Mouse (Mus musculus) CD4-positive, CD25-positive, alpha-beta regulatory T cell, adult 2 months (primary cell): ENCODE results near the gene Clk3.

Experiments
- DNase-seq: peaks from one replicate; pipeline ENCODE4 v3.0.0-alpha.2; 2012; ENCODE audit warnings: low read depth, low spot score

Clk3 gene

GRCm38 (mm10) chr9:57770836-57771235, 5.2 kb upstream of the Clk3 start:
- no peak for DNase-seq

- DNase-seq: no peak
These were observed 4.6 kb upstream of the Clk3 start for GRCm38 (mm10) chr9:57770214-57770613.

DNA sequence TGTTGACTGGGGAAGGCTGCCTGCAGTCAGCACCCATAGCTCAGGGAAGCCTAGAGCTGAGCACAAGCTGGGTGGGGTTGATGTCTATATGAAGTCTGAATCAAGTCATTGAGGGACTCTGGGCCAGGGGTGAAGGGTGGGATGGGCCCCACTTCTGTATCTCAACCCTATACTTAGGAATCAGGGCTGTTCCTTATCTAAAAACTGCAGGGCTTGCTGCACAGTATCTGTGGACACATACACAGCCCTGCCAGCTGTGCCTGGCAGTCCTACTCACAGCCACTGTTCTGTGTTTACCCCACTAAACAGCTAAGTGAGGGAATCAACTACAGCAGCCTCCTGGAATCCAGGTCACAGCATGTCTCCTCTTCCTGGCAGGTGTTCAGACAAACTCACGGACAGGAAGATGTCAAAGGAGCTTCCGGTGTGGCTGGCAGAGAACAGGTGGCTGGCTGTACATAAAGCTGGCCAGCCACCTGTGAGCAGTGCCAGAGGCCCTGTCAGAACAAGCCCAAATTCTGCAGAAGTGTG, 3.9 kb upstream of the Clk3 start:
- DNase-seq: peak; percentile 43

GRCm38 (mm10) chr9:57767231-57767630, 1.6 kb upstream of the Clk3 start:
- no peak for DNase-seq

- no peak for DNase-seq
These were observed 771 bp upstream of the Clk3 start for GRCm38 (mm10) chr9:57766431-57766830.

DNA sequence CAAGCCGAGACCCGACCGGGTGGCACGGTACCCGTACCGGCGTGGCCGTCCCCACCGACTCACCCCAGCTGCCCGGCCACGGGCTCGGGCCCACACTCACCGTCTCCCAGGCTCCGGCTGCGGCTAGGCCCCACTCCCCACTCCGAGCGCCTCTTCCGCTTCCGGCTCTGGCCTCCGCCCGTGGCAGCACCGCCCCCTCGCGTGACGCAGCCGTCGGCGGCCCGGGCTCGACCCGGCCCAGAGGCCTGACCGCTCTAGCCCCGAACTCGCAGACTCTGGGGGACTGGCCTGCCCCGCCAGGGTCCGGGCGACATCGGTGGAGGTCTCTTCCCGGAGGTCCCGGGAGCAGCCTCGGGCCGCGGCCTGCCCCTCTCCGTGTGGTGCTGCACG, 691 bp downstream of the Clk3 start:
- DNase-seq: peak; percentile 94

- DNase-seq: peak; percentile 62
These were observed 1.3 kb downstream of the Clk3 start for GRCm38 (mm10) chr9:57764147-57764973.

GRCm38 (mm10) chr9:57762563-57762991, 3.1 kb downstream of the Clk3 start:
- peak; percentile 54 for DNase-seq

GRCm38 (mm10) chr9:57761563-57762551, 3.8 kb downstream of the Clk3 start:
- DNase-seq: no peak

DNA sequence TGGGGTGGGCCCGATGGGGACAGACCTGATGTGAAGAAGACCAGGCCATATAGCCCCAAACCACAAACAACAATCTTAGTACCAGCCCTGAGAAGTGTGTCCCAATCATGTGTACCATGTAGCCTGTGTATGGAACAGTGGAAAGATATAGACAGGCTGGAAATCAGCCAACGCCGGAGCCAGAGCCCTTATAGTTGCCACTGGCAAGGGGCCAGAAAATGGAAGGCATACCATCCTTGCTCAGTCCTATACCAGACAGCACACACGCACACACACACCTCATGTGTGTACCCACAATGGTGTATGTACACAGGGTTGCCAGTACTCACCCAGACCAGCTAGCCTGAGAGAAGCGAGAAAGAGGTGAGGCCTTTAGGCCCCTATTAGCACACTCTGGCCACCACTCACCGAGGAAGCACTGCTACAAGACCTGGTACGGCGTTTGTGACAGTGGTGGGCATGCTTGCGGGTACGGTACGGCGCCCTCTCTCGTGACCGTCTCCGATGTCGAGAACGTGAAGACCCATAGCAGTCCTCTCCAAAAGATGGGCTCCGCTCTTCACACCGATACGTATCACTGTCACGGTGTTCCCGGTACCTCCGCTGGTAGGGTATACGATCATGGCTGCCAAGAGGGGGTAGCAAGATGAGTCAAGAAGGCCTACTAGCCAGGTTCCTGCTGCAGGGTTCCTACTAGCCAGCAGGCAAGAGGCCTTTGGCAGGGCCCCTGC, 5.1 kb downstream of the Clk3 start:
- no peak for DNase-seq

- DNase-seq: peak; percentile 83
These were observed 6.4 kb downstream of the Clk3 start for GRCm38 (mm10) chr9:57759289-57759688.

DNA sequence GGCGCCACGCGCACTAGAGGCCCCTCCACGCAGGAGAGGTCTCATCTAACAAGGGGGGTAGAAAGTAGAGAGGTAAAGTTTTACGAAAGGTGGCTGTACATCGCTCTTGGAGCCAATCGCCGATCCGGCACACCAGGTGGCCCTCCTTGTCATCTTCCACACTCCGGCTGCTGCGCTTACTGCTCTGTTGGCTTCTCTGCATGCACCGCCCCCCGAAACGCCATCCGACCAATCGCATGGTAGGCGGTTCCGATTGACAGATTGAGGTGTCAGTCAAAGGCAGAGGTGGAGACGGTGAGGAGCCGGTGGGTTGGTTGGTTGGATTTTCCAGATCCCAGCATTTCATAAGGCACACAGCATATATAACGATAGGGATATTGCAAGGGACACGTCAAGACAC, 7.1 kb downstream of the Clk3 start:
- DNase-seq: no peak

GRCm38 (mm10) chr9:57757578-57757977, 8.1 kb downstream of the Clk3 start:
- no peak for DNase-seq

DNA sequence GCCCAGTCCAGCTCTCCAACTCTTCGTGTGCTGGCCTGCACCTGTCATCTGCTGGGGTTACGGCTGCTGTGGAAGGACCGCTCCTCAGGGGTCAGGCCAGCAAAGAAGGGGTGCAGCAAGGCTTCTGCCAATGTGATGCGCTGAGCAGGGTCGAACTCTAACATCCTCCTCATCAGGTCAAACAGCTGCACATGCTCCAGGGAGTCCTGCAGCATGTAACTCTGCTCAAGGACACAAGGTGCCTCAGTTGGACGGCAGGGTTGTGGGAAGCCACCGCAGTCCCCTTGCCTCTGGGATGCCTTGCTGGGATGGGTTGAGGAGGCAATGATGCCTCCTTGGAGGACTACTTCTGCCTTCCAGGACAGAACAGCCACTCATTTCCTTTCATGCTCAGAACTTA, 14.8 kb downstream of the Clk3 start:
- no peak for DNase-seq

GRCm38 (mm10) chr9:57748831-57749230, 16.8 kb downstream of the Clk3 start:
- DNase-seq: no peak

GRCm38 (mm10) chr9:57748137-57748536, 17.5 kb downstream of the Clk3 start:
- DNase-seq: no peak

- DNase-seq: no peak
These were observed 18.6 kb downstream of the Clk3 start for GRCm38 (mm10) chr9:57747067-57747466.

DNA sequence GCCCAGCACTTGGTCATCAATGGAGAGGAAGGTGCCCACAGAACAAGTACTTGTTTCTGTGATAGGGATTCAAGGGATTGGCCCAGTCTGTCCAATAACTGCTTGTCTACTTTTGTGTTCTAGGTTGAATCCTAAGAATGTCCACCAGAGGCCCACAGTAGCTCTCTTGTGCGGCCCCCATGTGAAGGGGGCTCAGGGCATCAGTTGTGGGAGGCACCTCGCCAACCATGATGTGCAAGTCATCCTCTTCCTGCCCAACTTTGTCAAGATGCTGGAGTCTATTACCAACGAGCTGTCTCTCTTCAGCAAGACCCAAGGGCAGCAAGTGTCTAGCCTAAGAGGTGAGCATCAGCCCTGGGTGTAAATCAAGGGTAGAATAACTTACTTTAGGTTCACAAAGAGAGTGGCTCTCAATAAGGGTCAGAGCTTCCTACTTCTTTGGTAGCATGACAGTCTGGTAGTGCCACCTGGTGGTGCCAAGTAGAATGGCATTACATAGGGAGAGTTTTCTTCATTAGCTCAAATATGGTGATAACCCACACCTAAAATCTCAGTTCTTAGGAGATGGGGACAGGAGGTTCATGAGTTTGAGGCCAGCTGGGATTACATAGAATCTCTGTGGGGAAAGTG, 21.1 kb downstream of the Clk3 start:
- DNase-seq: peak; percentile 86

DNA sequence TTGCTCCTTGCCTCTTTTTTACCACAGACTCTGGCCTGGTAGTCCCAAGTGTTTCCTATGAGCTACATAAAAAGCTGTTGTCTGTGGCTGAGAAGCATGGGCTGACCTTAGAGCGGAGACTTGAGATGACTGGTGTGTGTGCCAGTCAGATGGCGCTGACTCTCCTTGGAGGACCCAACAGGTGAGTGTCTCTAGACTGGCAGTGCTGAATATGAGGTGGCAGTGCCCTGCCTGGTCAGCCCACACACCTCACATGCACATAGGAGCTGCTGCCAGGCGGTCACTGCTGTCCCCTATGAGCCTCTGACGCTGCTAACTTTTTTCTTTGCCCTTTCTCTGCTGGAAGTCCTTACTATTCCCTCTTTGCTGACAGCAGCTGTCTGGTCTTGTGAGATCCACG, 25.8 kb downstream of the Clk3 start:
- no peak for DNase-seq

DNA sequence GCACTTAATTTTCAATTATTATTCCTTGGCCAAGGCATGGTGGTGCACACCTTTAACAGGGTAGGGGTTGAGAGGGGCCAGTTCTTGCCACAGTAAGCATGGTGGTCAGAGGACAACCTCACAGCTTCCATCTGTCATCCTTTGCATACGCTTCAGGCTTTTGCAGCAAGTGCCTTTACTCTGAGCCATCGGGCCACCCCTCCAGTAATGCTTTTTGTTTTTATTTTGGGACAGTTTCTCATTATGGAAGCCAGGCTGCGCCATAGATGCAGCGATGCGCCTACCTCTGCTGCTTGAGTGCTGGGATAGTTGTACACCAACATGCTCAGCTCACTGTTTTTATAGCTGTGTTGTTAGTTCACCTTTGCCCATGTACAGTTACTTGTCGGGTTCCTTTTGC, 32.1 kb downstream of the Clk3 start:
- no peak for DNase-seq

- DNase-seq: peak; percentile 21
These were observed 37.3 kb downstream of the Clk3 start for GRCm38 (mm10) chr9:57728312-57728711.
